Mouse (Mus musculus) embryonic stem cell, embryonic (primary cell): ENCODE results near the gene Ogdh.
"Not testable (repeated sequence)": the region's sequence is repeated elsewhere in the genome, so short reads cannot be mapped to it uniquely, and the experiment has no call there.

Experiments
- CTCF ChIA-PET, 4 experiments: fragments of 300-600 bp in 2 of 4; fragments of 350-600 bp in 2 of 4; sonication (Branson Sonifier 250); formaldehyde crosslinking; loops; one replicate each; lab custom pipeline; 2022; ENCODE audit warnings: inconsistent platforms in 2 of 4; lab: Charles Lee
- POLR2A ChIA-PET, 4 experiments: fragments of 300-600 bp in 2 of 4; fragments of 350-600 bp in 2 of 4; sonication (Branson Sonifier 250); formaldehyde crosslinking; loops; one replicate each; lab custom pipeline; 2022; ENCODE audit warnings: antibody characterized with exemption in 4 of 4, inconsistent platforms in 1 of 4; lab: Charles Lee

Ogdh gene

GRCm38 (mm10) chr11:6291401-6292115 is at the start of gene Ogdh:
Ogdh (plus strand) TSS chr11:6291633.
- POLR2A ChIA-PET = interaction anchor here (0.6 to 2.4 kb wide), 25 partner anchors 8 to 388 kb away, joined by 3 to 21 read pairs (median 4); partner anchors contain the start of genes Ddx56 (in 3 of the 4) and Tmed4 (in 3 of the 4)
- CTCF ChIA-PET = interaction anchor here in 3 of 4 experiments (0.6 to 2.0 kb wide), 5 partner anchors 17 to 339 kb away, joined by 3 to 7 read pairs (median 5); partner anchors contain the start of gene Tmed4 (in 1 of the 3)

GRCm38 (mm10) chr11:6244707-6245106 is 46.7 kb upstream of the Ogdh start:
- ChIA-PET POLR2A (interaction anchor here in 2 of 4 experiments (1.5 kb wide), 2 partner anchors 10 to 23 kb away, joined by 4 to 6 read pairs; partner anchors contain the start of gene Ddx56 (in 1 of the 2)), CTCF (interaction anchor here in 3 of 4 experiments (1.2 to 1.5 kb wide), 3 partner anchors 17 to 30 kb away, joined by 3 to 5 read pairs (median 3); partner anchors contain the start of gene Tmed4 (in 1 of the 3))

DNA sequence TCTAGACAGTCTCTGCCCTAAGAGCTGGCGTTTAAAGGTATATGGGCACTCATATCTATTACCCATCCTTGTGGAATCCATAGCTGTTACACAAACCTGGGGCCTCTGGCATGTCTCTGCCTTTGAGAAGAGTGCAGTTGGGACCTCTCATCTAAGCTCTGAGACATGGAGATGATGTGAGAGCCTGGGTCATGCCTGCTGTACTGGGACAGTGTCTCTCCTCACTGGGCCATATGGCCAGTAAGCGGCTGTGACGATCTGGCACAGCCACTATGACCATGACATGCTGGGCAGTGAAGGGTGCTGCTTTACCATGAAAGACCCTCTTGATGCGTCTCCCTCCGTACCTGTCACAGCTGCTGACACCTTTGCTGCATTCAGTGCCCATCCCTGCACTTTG is 39.2 kb upstream of the Ogdh start:
- CTCF ChIA-PET = no interaction called here
- POLR2A ChIA-PET = interaction anchor here in 1 of 4 experiments (0.9 to 2.9 kb wide), 3 partner anchors 10 to 23 kb away, joined by 5 to 8 read pairs (median 5); partner anchors contain the start of gene Tmed4

- ChIA-PET CTCF (no interaction called here), POLR2A (interaction anchor here in 1 of 4 experiments (0.9 to 2.4 kb wide), 2 partner anchors 9 to 12 kb away, joined by 5 read pairs; no protein-coding TSS in a partner anchor)
These were observed 38.6 kb upstream of the Ogdh start for GRCm38 (mm10) chr11:6252824-6253223.

DNA sequence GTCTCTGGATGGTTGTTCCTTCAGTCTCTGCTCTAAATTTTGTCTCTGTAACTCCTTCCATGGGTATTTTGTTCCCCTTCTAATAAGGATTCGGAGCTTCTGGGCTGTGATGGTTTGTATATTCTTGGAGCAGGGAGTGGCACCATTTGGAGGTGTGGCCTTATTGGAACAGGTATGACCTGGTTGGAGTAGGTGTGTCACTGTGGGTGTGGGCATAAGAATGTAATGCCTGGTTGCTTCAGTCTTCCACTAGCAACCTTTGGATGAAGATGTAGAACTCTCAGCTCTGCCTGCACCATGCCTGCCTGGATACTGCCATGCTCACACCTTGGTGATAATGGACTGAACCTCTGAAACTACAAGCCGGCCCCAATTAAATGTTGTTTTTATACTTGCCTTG is 36.8 kb upstream of the Ogdh start:
- CTCF ChIA-PET = not testable (repeated sequence)
- POLR2A ChIA-PET = interaction anchor here (0.6 to 4.5 kb wide), 9 partner anchors 10 to 264 kb away, joined by 3 to 22 read pairs (median 4); partner anchors contain the start of genes Ddx56 (in 3 of the 4) and Tmed4 (in 1 of the 4)

DNA sequence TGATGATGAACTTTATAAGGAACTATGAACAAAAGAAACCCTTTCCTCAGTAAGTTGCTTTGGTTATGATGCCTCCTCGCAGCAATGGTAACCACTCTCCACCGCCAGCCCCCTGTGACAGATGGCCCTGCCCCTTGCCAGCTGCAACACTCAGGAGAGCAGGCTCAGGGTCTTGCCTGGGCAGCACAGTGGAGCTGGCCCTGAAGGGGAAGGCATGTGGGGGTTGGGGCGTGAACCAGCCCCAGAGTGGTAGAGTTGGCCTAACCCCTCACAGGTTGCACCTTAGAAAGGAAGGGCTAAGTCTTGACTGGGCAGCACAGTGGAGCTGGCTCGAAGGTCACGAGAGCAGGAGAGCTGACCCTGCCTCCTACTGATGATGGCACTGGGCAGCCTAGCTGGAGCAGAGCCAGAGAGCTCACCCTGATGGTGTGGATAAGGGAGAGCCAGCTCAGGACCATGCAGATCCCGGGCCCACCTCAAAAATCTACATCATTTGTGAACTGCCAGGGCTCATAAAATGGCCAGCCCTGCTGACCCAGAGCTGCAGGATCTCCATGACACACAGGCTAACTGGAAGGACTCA is 34.9 kb upstream of the Ogdh start:
- CTCF ChIA-PET = interaction anchor here in 1 of 4 experiments (0.6 to 1.1 kb wide), 2 partner anchors 92 to 514 kb away, joined by 3 to 4 read pairs; no protein-coding TSS in a partner anchor

GRCm38 (mm10) chr11:6259413-6259812 is 32.0 kb upstream of the Ogdh start:
- CTCF ChIA-PET = interaction anchor here in 2 of 4 experiments (0.6 to 0.7 kb wide), 3 partner anchors 72 to 1177 kb away, joined by 4 to 7 read pairs (median 5); no protein-coding TSS in a partner anchor
- POLR2A ChIA-PET = interaction anchor here in 1 of 4 experiments (0.6 to 4.9 kb wide), 3 partner anchors 7 to 668 kb away, joined by 3 to 45 read pairs (median 8); partner anchors contain the start of gene Ddx56

More for the DNA sequence above, 34.9 kb upstream of the Ogdh start:
- POLR2A ChIA-PET = interaction anchor here (0.5 to 4.9 kb wide), 19 partner anchors 10 to 314 kb away, joined by 3 to 45 read pairs (median 3); partner anchors contain the start of genes Ddx56 (in 3 of the 4) and Tmed4 (in 1 of the 4)

GRCm38 (mm10) chr11:6261434-6262082 is 29.9 kb upstream of the Ogdh start:
- POLR2A ChIA-PET = interaction anchor here (0.6 to 3.4 kb wide), 33 partner anchors 8 to 500 kb away, joined by 3 to 18 read pairs (median 4); partner anchors contain the start of genes Tmed4 (in 4 of the 4), Ogdh (in 2 of the 4), A730071L15Rik (in 1 of the 4) and Nudcd3 (in 1 of the 4)

DNA sequence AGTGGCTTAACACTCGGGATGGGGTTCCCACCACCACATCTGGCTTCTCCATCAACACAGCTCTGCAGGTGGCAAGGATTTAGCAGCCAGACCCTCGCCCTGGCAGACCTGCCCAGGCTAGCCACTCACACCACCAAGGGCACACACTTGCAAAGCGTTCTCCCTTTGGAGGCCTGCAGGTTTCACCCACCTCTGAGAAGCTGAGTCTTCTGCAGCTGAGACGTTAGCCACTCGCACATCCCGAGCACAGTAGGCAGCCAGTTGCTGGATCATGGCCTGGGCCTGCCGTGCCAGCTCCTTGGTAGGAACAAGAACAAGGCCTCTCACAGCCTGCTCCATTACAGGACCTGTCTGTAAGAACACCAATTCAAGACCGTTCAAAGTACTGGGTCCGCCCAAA is 24.8 kb upstream of the Ogdh start:
- CTCF ChIA-PET = interaction anchor here in 2 of 4 experiments (0.6 to 1.3 kb wide), 2 partner anchors 8 to 1294 kb away, joined by 3 read pairs; partner anchors contain the start of gene Tmed4 (in 1 of the 2)

More at GRCm38 (mm10) chr11:6261434-6262082, 29.9 kb upstream of the Ogdh start:
- CTCF ChIA-PET = interaction anchor here (0.6 to 2.3 kb wide), 51 partner anchors 11 to 462 kb away, joined by 3 to 24 read pairs (median 4); partner anchors contain the start of genes Tmed4 (in 3 of the 4), Ogdh (in 2 of the 4) and Ykt6 (in 1 of the 4)

GRCm38 (mm10) chr11:6267320-6268254 is 23.8 kb upstream of the Ogdh start, which contains the start of gene Ddx56:
Ddx56 (minus strand) TSS chr11:6267772.
- POLR2A ChIA-PET = interaction anchor here (0.5 to 4.1 kb wide), 56 partner anchors 8 to 1168 kb away, joined by 3 to 45 read pairs (median 4); partner anchors contain the start of genes Ogdh (in 3 of the 4), A730071L15Rik (in 1 of the 4), Nudcd3 (in 1 of the 4) and Ppia (in 1 of the 4)
- CTCF ChIA-PET = interaction anchor here in 2 of 4 experiments (0.5 to 1.3 kb wide), 4 partner anchors 7 to 546 kb away, joined by 3 to 4 read pairs (median 3); partner anchors contain the start of genes A730071L15Rik (in 1 of the 2), Nudcd3 (in 1 of the 2) and Tmed4 (in 1 of the 2)

More for the DNA sequence above, 24.8 kb upstream of the Ogdh start:
- POLR2A ChIA-PET = interaction anchor here in 3 of 4 experiments (0.9 to 4.1 kb wide), 24 partner anchors 8 to 380 kb away, joined by 3 to 45 read pairs (median 6); partner anchors contain the start of genes Ogdh (in 2 of the 3), Tmed4 (in 2 of the 3), A730071L15Rik (in 1 of the 3) and Nudcd3 (in 1 of the 3)

DNA sequence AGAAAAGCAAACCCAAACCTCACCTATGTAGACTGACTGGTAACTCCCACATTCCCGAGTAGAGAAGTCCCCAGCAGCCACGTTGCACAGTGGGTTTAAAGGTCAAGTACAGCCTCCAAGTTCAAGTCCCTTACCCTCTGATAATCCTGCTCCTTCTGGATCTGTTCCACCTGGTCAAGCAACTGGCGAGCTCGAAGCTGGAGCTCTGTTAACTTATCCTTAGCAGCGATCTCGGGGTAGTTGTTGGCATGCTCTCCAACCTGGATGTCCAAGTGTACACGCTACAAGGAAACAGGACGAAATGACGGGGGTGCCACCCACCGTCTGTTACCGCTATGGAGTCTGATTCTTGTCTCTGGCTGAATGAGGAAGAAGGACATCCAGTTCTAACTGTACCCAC is 17.8 kb upstream of the Ogdh start:
- POLR2A ChIA-PET = interaction anchor here (0.8 to 2.7 kb wide), 13 partner anchors 8 to 1174 kb away, joined by 3 to 22 read pairs (median 5); partner anchors contain the start of gene Ogdh (in 1 of the 4)

DNA sequence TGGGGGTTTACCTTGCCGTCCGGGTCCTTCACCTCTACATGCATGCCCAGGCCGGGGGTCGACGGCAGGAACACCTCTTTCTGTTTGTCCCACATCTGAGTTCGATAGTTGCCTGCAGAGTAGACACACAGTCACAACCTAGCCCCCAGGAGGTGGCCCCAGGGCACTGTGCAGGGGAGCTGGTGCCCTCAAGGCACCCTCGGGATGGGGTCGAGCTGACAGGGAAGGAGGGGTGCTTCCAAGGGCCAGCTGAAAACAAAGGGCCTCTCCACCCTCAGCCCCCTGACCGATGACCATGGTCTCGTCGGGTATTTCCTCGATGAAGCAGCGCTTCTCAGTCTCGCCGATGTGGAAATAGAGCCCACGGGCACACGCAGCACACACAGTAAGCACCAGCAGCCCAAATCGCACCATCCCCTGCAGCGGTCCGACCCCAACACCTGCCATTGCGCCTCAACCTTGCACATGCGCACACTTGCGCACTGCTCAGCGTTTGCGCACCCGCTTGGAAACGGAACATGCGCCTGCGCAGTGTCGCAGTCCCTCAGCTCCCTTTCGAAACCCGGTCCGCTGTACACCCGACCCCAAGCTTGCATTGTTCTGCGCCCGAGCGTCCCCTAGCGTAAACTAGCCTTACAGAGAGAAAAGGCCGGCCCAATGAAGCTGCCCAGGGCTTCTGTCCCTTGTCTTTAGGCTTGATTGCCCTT is 16.9 kb upstream of the Ogdh start, which contains the start of gene Tmed4:
Tmed4 (minus strand) TSS at position 484 of the 707 bp plus-strand sequence.
- POLR2A ChIA-PET = interaction anchor here (0.6 to 2.7 kb wide), 50 partner anchors 7 to 486 kb away, joined by 3 to 22 read pairs (median 4); partner anchors contain the start of genes Ogdh (in 3 of the 4), H2afv (in 2 of the 4), Dbnl (in 1 of the 4) and Ddx56 (in 1 of the 4)
- CTCF ChIA-PET = interaction anchor here (0.6 to 2.1 kb wide), 38 partner anchors 8 to 442 kb away, joined by 3 to 24 read pairs (median 4); partner anchors contain the start of genes Ogdh (in 1 of the 4) and Ykt6 (in 1 of the 4)

More for the DNA sequence above, 17.8 kb upstream of the Ogdh start:
- CTCF ChIA-PET = interaction anchor here in 1 of 4 experiments (1.3 kb wide), 1 partner anchor 12 kb away, joined by 4 read pairs; no protein-coding TSS in a partner anchor

- CTCF ChIA-PET = interaction anchor here (0.6 to 2.1 kb wide), 35 partner anchors 8 to 443 kb away, joined by 3 to 24 read pairs (median 4); partner anchors contain the start of genes Ogdh (in 1 of the 4) and Ykt6 (in 1 of the 4)
- POLR2A ChIA-PET = interaction anchor here (0.6 to 2.7 kb wide), 52 partner anchors 8 to 487 kb away, joined by 3 to 22 read pairs (median 4); partner anchors contain the start of genes Ogdh (in 3 of the 4), Ddx56 (in 2 of the 4), H2afv (in 2 of the 4) and Dbnl (in 1 of the 4)
These were observed 16.3 kb upstream of the Ogdh start for GRCm38 (mm10) chr11:6275094-6275484.

GRCm38 (mm10) chr11:6276466-6276865 is 15.0 kb upstream of the Ogdh start:
- ChIA-PET CTCF (no interaction called here), POLR2A (interaction anchor here in 3 of 4 experiments (0.5 to 2.7 kb wide), 10 partner anchors 9 to 269 kb away, joined by 5 to 22 read pairs (median 13); partner anchors contain the start of genes Ddx56 (in 2 of the 3) and Ogdh (in 2 of the 3))
